Mouse (Mus musculus): ENCODE data around the gene Spty2d1. TPM values are rescaled to one million over a fixed set of nuclear protein-coding genes. Genes with fewer than 3 reads are reported as not detected.

Spty2d1 gene
- polyA plus RNA-seq, 1 experiment from 2014 or later: 8.0 TPM

GRCm38 (mm10) chr7:46958853-46959252 is 49.4 kb downstream of the Spty2d1 start:
- no peaks in the 10 kb centered on the region for H3K9me3 ChIP-seq (ENCODE audit: control insufficient read depth, low read length)
- 0 out of 2 replicates have a peak, but pooled peaks cover 3% of the 10 kb centered on the region for H3K4me1 ChIP-seq (replicated peaks; ENCODE audit: control insufficient read depth, insufficient read depth, low read length)
- ATAC-seq (ENCODE audit: low FRiP score): no peak
- H3K4me3 ChIP-seq (replicated peaks; ENCODE audit: low read length): peak overlapping the region; percentile 69
- peak overlapping the region; percentile 80 for H3K9ac ChIP-seq
- peaks cover 11% of the 10 kb centered on the region for H3K36me3 ChIP-seq (replicated peaks; ENCODE audit: control insufficient read depth, insufficient read depth)
- DNase-seq (ENCODE audit: low spot score): no peak
- H3K27me3 ChIP-seq (ENCODE audit: control insufficient read depth, insufficient read depth, low read length): no peaks in the 10 kb centered on the region
- no peak overlapping the region for H3K27ac ChIP-seq
- peak overlapping the region; percentile 83 for H3K4me2 ChIP-seq (replicated peaks)
- WGBS: 18% methylated on average over 9 of the region's 9 CpGs

DNA sequence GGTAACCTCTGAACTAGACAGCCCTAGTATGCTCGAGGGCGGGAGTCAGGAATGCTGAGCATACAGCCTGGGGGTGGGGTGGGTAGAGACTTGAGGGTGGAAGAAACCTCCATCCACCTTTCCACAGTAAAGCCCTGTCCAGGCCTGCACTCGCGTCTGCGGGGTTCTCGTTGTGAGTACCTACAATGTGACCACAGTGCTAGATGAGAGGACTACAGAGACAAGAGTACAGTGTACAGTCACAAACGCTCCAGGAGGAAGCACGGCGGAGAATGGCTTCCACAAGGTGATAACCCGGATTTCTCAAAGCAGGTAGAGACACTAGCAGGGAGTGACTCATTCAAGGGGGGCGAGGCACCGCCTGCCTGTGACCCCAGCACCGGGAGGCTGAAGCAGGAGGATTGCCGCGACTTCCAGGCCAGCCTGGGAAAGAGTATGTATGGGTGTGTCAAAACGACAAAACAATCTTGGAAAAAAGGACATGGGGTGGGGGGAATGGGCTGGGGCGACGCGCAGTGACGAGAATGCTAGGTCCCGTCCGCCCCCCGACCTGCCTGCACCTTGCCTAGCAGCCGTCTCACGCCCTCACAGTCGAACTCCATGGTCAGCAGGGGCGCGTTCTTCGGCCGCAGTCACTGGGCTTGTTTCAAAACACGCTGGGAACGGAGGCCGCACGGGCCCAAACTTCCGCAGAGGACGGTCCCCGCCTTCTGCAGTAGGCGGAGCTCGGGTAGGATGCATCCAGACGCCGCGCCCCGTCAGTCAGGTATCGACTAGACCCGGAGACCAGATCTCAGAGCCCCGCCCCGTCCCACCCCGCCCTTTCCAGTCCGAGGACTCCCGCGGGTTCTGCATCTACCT is 50.1 kb downstream of the Spty2d1 start, which contains the start of gene Uevld:
Gene Uevld (minus strand): TSS at position 697 of the 861 bp plus-strand sequence.
- Histone ChIP-seq H3K36me3 (replicated peaks; ENCODE audit: control insufficient read depth, insufficient read depth) (peaks cover 19% of the 10 kb centered on the region), H3K9me3 (ENCODE audit: control insufficient read depth, low read length) (no peaks in the 10 kb centered on the region), H3K9ac (peak within 1 kb of the TSS; percentile 80), H3K4me1 (replicated peaks; ENCODE audit: control insufficient read depth, insufficient read depth, low read length) (0 out of 2 replicates have a peak, but pooled peaks cover 3% of the 10 kb centered on the region), H3K27me3 (ENCODE audit: control insufficient read depth, insufficient read depth, low read length) (no peaks in the 10 kb centered on the region), H3K27ac (peak within 1 kb of the TSS; percentile 38; the same call in 1 of the 2 replicates), H3K4me3 (replicated peaks; ENCODE audit: low read length) (peak within 1 kb of the TSS; percentile 69), H3K4me2 (replicated peaks) (peak within 1 kb of the TSS; percentile 83)
- peak; percentile 89 for DNase-seq (ENCODE audit: low spot score)
- peak; percentile 93 for ATAC-seq (ENCODE audit: low FRiP score)
- whole genome bisulfite sequencing: 1% methylated on average over 49 of the region's 51 CpGs

Other genes starting within 250 kb of the Spty2d1 start
- gene Hps5, start 212.3 kb downstream of the Spty2d1 start, polyA plus RNA-seq (2014; fragmentation: Nextera tagmentation; extraction: Ambion mirVana): 12.7 and 13.0 TPM in 2 replicates
- gene Gtf2h1, start 212.3 kb downstream of the Spty2d1 start, polyA plus RNA-seq (2014; fragmentation: Nextera tagmentation; extraction: Ambion mirVana): 36.1 and 43.8 TPM in 2 replicates
- 545 and 632 TPM in 2 replicates for gene Ldha, start 166.9 kb downstream of the Spty2d1 start, polyA plus RNA-seq (2014; fragmentation: Nextera tagmentation; extraction: Ambion mirVana)
- 0.19 and 0.29 TPM in 2 replicates for gene Ldhc, start 147.2 kb downstream of the Spty2d1 start, polyA plus RNA-seq (2014; fragmentation: Nextera tagmentation; extraction: Ambion mirVana)
- gene Tsg101, start 88.4 kb downstream of the Spty2d1 start, polyA plus RNA-seq (2014; fragmentation: Nextera tagmentation; extraction: Ambion mirVana): 362 and 374 TPM in 2 replicates
- 5.3 and 5.6 TPM in 2 replicates for gene Uevld, start 49.9 kb downstream of the Spty2d1 start, polyA plus RNA-seq (2014; fragmentation: Nextera tagmentation; extraction: Ambion mirVana)
- gene Gm9999, start 24.8 kb downstream of the Spty2d1 start, polyA plus RNA-seq (2014; fragmentation: Nextera tagmentation; extraction: Ambion mirVana): not detected in 2 replicates
- gene Tmem86a, start 42.2 kb upstream of the Spty2d1 start, polyA plus RNA-seq (2014; fragmentation: Nextera tagmentation; extraction: Ambion mirVana): 21.0 and 22.1 TPM in 2 replicates
- gene Ptpn5, start 125.3 kb upstream of the Spty2d1 start, polyA plus RNA-seq (2014; fragmentation: Nextera tagmentation; extraction: Ambion mirVana): 162 and 171 TPM in 2 replicates
- gene Mrgpra6, start 196.5 kb upstream of the Spty2d1 start, polyA plus RNA-seq (2014; fragmentation: Nextera tagmentation; extraction: Ambion mirVana): not detected in 2 replicates
- not detected in 2 replicates for gene Mrgpra9, start 244.4 kb upstream of the Spty2d1 start, polyA plus RNA-seq (2014; fragmentation: Nextera tagmentation; extraction: Ambion mirVana)